Mouse (Mus musculus) lung, embryonic 15.5 days (tissue): ENCODE data around the gene Vmn2r84. TPM values are rescaled to one million over a fixed set of nuclear protein-coding genes. Genes with fewer than 3 reads are reported as not detected.
"Not testable (repeated sequence)": the region's sequence is repeated elsewhere in the genome, so short reads cannot be mapped to it uniquely, and the experiment has no call there.

Source experiments
- ATAC-seq: fragments of 200-750 bp; cut with Nextera tagmentation; 2 replicates; pipeline ENCODE4 v1.8.0; 2017; ENCODE audit warnings: moderate number of reproducible peaks, borderline replicate concordance; ENCODE audit not compliant: low FRiP score, low TSS enrichment; ENCODE audit errors: extremely low read depth
- H3K27ac ChIP-seq: fragments of 300-500 bp; sonication (generic); 2 replicates; pipeline ENCODE4 v1.5.1; 2015; ENCODE audit warnings: moderate library complexity, mild to moderate bottlenecking, inconsistent platforms
- H3K27me3 ChIP-seq: fragments of 300-500 bp; sonication (generic); 2 replicates; pipeline ENCODE4 v1.6.1; 2015; ENCODE audit warnings: inconsistent platforms
- H3K36me3 ChIP-seq: fragments of 300-500 bp; sonication (generic); 2 replicates; pipeline ENCODE4 v1.6.1; 2015; ENCODE audit warnings: inconsistent platforms
- H3K4me1 ChIP-seq: fragments of 300-500 bp; sonication (generic); 2 replicates; pipeline ENCODE4 v1.6.1; 2015; ENCODE audit warnings: inconsistent platforms
- H3K4me2 ChIP-seq: fragments of 300-500 bp; sonication (generic); 2 replicates; pipeline ENCODE4 v1.6.1; 2015; ENCODE audit warnings: inconsistent platforms, mild to moderate bottlenecking, moderate library complexity
- H3K4me3 ChIP-seq: fragments of 300-500 bp; sonication (generic); 2 replicates; pipeline ENCODE4 v1.5.1; 2015; ENCODE audit warnings: mild to moderate bottlenecking, inconsistent platforms
- H3K9ac ChIP-seq: fragments of 300-500 bp; sonication (generic); 2 replicates; pipeline ENCODE4 v1.6.1; 2015; ENCODE audit warnings: inconsistent platforms
- H3K9me3 ChIP-seq: fragments of 300-500 bp; sonication (generic); 2 replicates; pipeline ENCODE4 v1.6.1; 2016; ENCODE audit warnings: inconsistent platforms
- WGBS: fragments of 180-500 bp; shearing (Covaris S2); methylation state at CpG from one replicate; pipeline ENCODE4 v1.1.7; 2015; 5-methylcytosine and 5-hydroxymethylcytosine counted together
- polyA plus RNA-seq: library from polyadenylated mRNA; unstranded; fragments of >200 nt; fragmentation: Nextera tagmentation; extraction: Ambion mirVana; gene quantifications from 2 replicates; pipeline ENCODE4 v1.2.1, GENCODE M21; 2015

The Vmn2r84 gene
- polyA plus RNA-seq, 1 experiment from 2014 or later: not detected

DNA sequence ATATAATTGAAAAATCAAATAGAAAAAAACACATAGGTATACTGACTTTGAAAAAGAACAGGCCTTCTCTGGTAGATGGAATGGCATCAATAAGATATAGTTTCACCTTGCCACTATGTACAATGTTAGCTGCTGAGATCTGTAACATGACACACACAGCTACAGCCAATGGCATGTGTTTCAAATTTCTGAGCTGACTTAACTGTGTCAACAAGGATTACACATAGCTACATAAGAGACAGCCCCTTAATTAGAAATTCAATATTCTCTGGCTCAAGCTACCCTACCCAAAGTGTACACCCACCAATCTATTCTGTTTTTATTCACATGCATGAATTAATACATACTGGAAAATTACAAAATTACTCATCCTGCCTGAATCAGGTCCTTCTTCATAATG is 25.7 kb downstream of the Vmn2r84 start:
- Histone ChIP-seq H3K4me2 (no peak overlapping the region), H3K27ac (no peak overlapping the region), H3K9ac (no peak overlapping the region), H3K4me1 (no peaks in the 10 kb centered on the region), H3K9me3 (no peaks in the 10 kb centered on the region), H3K36me3 (no peaks in the 10 kb centered on the region), H3K4me3 (no peak overlapping the region), H3K27me3 (no peaks in the 10 kb centered on the region)
- no peak for ATAC-seq

DNA sequence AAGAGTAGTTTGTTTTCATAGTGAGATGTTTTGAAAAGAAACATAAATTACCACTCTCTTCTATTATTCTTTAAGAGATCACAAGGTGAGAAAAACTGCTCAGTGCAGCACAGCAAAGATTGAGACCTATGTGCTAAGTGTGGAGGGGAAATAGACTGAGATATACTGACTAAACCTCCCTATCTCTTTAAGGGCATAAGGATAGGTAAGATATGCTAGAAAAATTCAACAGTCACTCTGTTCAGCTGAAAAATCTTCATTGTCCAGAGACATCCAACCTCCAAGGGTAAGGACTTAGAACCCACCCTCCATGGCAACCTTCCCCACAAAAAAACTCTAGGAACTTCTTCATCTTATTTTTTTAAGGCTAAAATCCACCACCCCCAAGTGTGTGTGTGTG is 29.4 kb downstream of the Vmn2r84 start:
- Histone ChIP-seq H3K36me3 (no peaks in the 10 kb centered on the region), H3K4me3 (no peak overlapping the region), H3K9me3 (no peaks in the 10 kb centered on the region), H3K9ac (no peak overlapping the region), H3K4me1 (no peaks in the 10 kb centered on the region), H3K27me3 (no peaks in the 10 kb centered on the region), H3K27ac (no peak overlapping the region), H3K4me2 (no peak overlapping the region)
- ATAC-seq: no peak

- WGBS: 46% methylated on average over 2 of the region's 2 CpGs
- Histone ChIP-seq H3K36me3 (no peaks in the 10 kb centered on the region), H3K4me3 (no peak overlapping the region), H3K27me3 (no peaks in the 10 kb centered on the region), H3K4me1 (no peaks in the 10 kb centered on the region), H3K4me2 (no peak overlapping the region), H3K9ac (no peak overlapping the region), H3K9me3 (no peaks in the 10 kb centered on the region), H3K27ac (no peak overlapping the region)
- no peak for ATAC-seq
These were observed 30.5 kb downstream of the Vmn2r84 start for GRCm38 (mm10) chr10:130363438-130364164.

GRCm38 (mm10) chr10:130344056-130344455 is 50.1 kb downstream of the Vmn2r84 start:
- no peaks in the 10 kb centered on the region for H3K27me3 ChIP-seq
- H3K27ac ChIP-seq: no peak overlapping the region
- no peak overlapping the region for H3K4me2 ChIP-seq
- no peak for ATAC-seq
- 77% methylated on average over 1 of the region's 1 CpGs for WGBS
- H3K36me3 ChIP-seq: no peaks in the 10 kb centered on the region
- H3K9me3 ChIP-seq: no peaks in the 10 kb centered on the region
- no peak overlapping the region for H3K4me3 ChIP-seq
- H3K4me1 ChIP-seq: no peaks in the 10 kb centered on the region
- no peak overlapping the region for H3K9ac ChIP-seq

GRCm38 (mm10) chr10:130340050-130340449 is 54.1 kb downstream of the Vmn2r84 start:
- not testable (repeated sequence) for H3K27me3 ChIP-seq, H3K4me3 ChIP-seq, H3K27ac ChIP-seq, H3K4me2 ChIP-seq, ATAC-seq, H3K4me1 ChIP-seq, H3K36me3 ChIP-seq, H3K9me3 ChIP-seq, H3K9ac ChIP-seq
- WGBS: 82% methylated on average over 4 of the region's 4 CpGs

GRCm38 (mm10) chr10:130337581-130337980 is 56.6 kb downstream of the Vmn2r84 start:
- no peak overlapping the region for H3K27ac ChIP-seq
- no peaks in the 10 kb centered on the region for H3K9me3 ChIP-seq
- ATAC-seq: no peak
- no peak overlapping the region for H3K4me2 ChIP-seq
- WGBS: 44% methylated on average over 2 of the region's 2 CpGs
- H3K4me3 ChIP-seq: no peak overlapping the region
- H3K36me3 ChIP-seq: no peaks in the 10 kb centered on the region
- no peak overlapping the region for H3K9ac ChIP-seq
- no peaks in the 10 kb centered on the region for H3K4me1 ChIP-seq
- H3K27me3 ChIP-seq: no peaks in the 10 kb centered on the region

DNA sequence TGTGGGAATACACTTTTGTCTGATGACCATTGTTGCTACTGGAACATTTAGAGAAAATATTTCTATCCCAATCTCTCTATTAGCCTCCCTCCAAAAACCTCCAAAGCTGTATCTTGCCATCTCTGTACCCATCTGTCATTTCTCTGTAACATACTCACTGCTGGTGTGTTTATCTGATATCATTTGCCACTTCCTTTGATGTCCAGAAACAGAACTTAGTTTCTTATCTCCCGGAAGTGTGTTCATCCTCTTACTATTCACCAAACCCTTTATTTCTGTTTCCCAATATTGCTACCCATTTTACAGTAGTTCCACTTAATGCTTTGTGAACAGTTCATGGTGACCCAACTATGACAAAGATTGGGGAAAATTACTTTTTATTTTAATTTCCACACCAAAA is 57.7 kb downstream of the Vmn2r84 start:
- no peak for ATAC-seq
- H3K27me3 ChIP-seq: no peaks in the 10 kb centered on the region
- H3K36me3 ChIP-seq: no peaks in the 10 kb centered on the region
- no peaks in the 10 kb centered on the region for H3K9me3 ChIP-seq
- no peak overlapping the region for H3K4me3 ChIP-seq
- no peak overlapping the region for H3K9ac ChIP-seq
- H3K4me2 ChIP-seq: no peak overlapping the region
- WGBS: 26% methylated on average over 1 of the region's 1 CpGs
- no peaks in the 10 kb centered on the region for H3K4me1 ChIP-seq
- no peak overlapping the region for H3K27ac ChIP-seq

- 80% methylated on average over 1 of the region's 1 CpGs for WGBS
These were observed 63.4 kb downstream of the Vmn2r84 start for GRCm38 (mm10) chr10:130330711-130331110.

More at GRCm38 (mm10) chr10:130330711-130331110, 63.4 kb downstream of the Vmn2r84 start:
- no peaks in the 10 kb centered on the region for H3K27me3 ChIP-seq
- ATAC-seq: no peak
- no peak overlapping the region for H3K4me3 ChIP-seq
- no peaks in the 10 kb centered on the region for H3K9me3 ChIP-seq
- H3K4me2 ChIP-seq: no peak overlapping the region
- no peak overlapping the region for H3K9ac ChIP-seq
- H3K4me1 ChIP-seq: no peaks in the 10 kb centered on the region
- no peaks in the 10 kb centered on the region for H3K36me3 ChIP-seq
- no peak overlapping the region for H3K27ac ChIP-seq

Other genes starting within 250 kb of the Vmn2r84 start
- not detected in 2 replicates for gene Olfr825, start 227.6 kb downstream of the Vmn2r84 start, polyA plus RNA-seq
- gene Olfr826, start 210.1 kb downstream of the Vmn2r84 start, polyA plus RNA-seq: not detected in 2 replicates
- gene Olfr827, start 179.9 kb downstream of the Vmn2r84 start, polyA plus RNA-seq: not detected in 2 replicates
- not detected in 2 replicates for gene Neurod4, start 114.1 kb downstream of the Vmn2r84 start, polyA plus RNA-seq
- gene Tespa1, start 71.5 kb downstream of the Vmn2r84 start, polyA plus RNA-seq: 0.52 and 2.2 TPM in 2 replicates
- gene Vmn2r85, start 35.4 kb upstream of the Vmn2r84 start, polyA plus RNA-seq: not detected in 2 replicates
- gene Vmn2r86, start 61.7 kb upstream of the Vmn2r84 start, polyA plus RNA-seq: not detected in 2 replicates
- not detected in 2 replicates for gene Vmn2r87, start 103.1 kb upstream of the Vmn2r84 start, polyA plus RNA-seq